Mouse (Mus musculus): ENCODE measurements around the gene Atp2a1.

- TF ChIP-seq POLR2A (IDR thresholded peaks at IDR 0.05; ENCODE audit: control insufficient read depth in 1 of 2, insufficient read depth in 1 of 2, low read depth in 1 of 2, low read length in 2 of 2, poor library complexity in 1 of 2) (no peak), CTCF (IDR thresholded peaks at IDR 0.05 in 2 of 3, conservative IDR thresholded peaks at IDR 0.05 in 1 of 3; ENCODE audit: control insufficient read depth in 1 of 3, insufficient read depth in 1 of 3, low read depth in 2 of 3, low read length in 3 of 3, poor library complexity in 1 of 3, severe bottlenecking in 1 of 3) (no peak), RAD21 (IDR thresholded peaks at IDR 0.05; ENCODE audit: low read depth, low read length) (no peak), HCFC1 (IDR thresholded peaks at IDR 0.05; ENCODE audit: low read depth, low read length) (no peak), TCF12 (IDR thresholded peaks at IDR 0.05; ENCODE audit: low read depth, low read length) (no peak), MXI1 (IDR thresholded peaks at IDR 0.05; ENCODE audit: low read depth, low read length) (no peak), ZNF384 (IDR thresholded peaks at IDR 0.05; ENCODE audit: low read depth, low read length) (no peak), ZC3H11A (IDR thresholded peaks at IDR 0.05; ENCODE audit: low read depth, low read length) (no peak), POLR2AphosphoS2 (IDR thresholded peaks at IDR 0.05; ENCODE audit: low read length) (no peak), MAX (IDR thresholded peaks at IDR 0.05; ENCODE audit: low read length) (no peak), ZKSCAN1 (IDR thresholded peaks at IDR 0.05; ENCODE audit: low read depth, low read length) (no peak), RCOR1 (IDR thresholded peaks at IDR 0.05; ENCODE audit: low read depth, low read length) (no peak), CHD1 (IDR thresholded peaks at IDR 0.05; ENCODE audit: low read depth, low read length) (no peak), EP300 (IDR thresholded peaks at IDR 0.05; ENCODE audit: low read depth in 1 of 2, low read length in 2 of 2) (no peak)
Measured at GRCm38 (mm10) chr7:126408686-126409085, 54.2 kb downstream of the Atp2a1 start.
